Mouse (Mus musculus): ENCODE measurements around the gene Agrn.

Gene Agrn

DNA sequence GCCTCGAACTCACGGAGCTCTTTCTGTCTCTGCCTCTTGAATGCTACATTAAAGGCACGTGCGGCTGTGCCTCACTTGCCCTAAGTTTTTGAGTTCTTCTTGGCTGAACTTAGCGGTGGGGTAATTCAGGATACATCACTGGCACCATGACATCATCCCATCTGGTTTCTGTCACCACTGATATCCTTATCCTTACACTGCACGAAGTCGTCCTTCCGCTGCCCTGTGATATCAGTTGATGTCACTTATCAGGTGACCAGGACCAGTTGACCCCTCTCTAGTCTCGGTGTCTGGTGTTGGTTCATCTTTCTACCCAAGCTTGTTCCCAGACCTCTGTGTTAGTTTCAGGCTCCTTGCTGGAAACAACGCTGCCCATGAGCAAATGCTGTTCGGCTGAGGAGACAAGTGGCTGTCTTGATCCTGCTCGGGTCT, 5.2 kb upstream of the Agrn start:
- DNase-seq (ENCODE audit: low read depth, low spot score), result no peak

DNA sequence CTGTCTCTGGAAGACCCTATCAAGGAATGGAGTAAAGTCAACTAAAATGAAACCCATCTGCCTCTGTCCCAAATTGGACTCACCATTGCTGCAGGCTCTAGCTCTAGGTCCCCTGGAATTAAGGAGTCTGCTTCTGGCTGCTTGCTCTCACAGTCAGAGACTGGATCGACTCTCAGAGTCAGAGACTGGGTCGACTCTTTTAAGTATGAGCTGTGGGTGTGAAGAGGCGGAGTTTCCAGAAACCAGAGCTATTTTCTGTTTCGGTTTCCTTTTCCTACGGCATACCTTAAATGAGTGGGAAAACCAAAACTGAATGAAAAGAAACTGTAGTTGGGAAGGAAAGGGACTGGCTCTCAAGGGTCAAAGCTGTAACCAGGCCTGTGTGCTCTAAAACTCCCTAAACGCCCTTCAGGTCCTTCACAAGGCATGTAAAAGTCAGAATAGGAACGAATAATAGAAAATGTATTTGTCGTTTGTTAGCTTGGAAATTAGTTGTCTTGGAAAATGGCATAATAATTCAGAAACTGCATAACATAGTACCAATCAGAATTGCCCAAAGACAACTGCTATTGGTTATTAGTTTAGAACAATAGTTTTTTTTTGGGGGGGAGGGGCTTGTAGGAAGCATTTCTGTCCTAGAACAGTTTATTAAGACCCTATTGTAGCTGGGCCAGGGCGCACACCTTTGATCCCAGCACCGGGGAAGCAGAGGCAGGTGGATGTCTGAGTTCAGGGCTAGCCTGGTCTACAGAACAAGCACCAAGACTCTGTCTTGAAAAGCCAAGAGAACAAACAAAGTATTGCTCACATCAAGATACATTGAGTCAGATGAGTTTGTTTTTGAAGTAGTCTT, 3.6 kb upstream of the Agrn start, which contains the start of gene Isg15:
Gene Isg15, minus strand, starts transcription at position 196 of the 853 bp plus-strand sequence.
- peak; percentile 88 for DNase-seq (ENCODE audit: low read depth, low spot score)

DNA sequence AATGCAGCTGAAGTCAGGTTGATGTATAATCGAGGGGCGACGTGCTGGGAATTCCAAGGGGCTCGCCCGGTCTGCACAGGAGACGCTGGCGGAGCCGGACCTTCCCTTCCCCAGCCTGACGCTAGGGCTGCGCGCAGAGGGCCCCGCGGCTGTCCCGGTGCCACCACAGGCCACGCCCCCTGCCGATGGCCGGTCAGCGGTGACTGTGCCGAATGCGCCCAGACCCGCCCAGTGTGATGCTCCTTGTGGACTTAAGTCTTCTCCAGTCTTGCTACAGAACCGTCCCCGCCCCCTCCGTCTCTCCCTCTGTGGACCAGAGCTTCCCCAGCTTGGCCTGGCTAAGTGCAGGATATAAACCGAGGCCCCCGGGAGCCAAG, 529 bp upstream of the Agrn start:
- DNase-seq (ENCODE audit: low read depth, low spot score), result peak; percentile 77

DNA sequence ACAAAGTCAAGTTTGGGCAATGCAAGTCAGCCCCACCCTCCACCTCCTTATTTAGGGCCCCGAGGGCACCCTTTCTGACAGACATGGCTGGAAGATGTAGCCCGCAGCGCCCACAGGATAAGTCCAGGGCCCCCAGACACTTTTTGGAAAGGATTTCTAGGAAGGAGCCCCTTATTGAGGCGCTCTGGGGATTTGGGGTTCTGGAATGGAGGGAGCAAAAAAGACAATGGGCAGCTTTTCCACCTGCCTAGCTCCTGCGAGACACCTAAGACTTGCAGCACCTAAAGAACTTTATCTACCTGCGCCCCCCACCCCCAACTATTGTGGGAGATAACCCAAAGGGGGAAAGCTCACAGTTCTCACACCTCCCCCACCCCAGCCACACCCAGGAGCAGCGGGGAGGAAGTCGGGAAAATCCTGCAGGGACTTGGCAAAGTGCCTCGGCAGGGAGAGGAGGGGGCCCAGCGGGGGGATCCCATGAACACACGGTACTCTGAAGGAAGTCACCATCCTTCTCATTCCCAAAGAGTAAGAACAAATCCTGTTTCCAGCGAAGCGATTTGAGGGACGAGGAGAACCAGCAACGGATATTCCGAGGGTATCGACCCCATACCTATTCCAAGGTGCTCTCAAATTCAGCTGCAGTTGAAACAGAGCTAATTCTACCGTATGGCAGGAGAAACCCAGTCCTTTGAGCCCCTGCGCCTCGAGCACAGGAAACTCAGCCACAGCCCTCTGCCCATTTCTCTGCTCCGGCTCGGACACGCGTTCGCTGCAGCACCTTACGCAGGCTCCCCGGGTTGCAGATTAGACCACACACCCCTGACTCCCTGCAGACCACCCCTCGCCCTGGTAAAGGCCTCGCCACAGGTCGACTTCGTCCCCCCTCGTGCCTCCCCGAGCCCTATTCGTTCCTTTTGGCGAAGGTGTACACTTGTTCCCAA, 1.1 kb downstream of the Agrn start:
- peak; percentile 19 for DNase-seq (ENCODE audit: low read depth, low spot score)

DNA sequence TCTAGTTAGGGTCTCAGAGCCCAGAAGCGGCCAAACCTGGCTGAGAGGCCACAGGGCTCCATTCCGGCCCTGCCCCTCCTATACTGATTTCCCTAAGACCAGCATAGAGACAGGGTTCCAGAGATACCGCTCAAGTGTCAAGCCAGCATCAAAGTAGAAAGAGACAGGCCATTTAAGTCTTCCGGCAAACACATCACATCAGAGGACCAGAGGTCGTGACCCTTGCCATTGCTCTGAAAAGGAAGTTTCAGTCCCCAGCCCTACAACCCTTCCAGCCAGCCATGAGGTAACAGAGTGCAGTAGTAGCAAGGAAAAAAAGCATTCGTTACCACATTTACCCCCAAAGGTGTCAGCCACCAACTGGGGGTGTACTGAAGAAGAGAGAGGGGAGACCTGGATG, 2.9 kb downstream of the Agrn start:
- DNase-seq (ENCODE audit: low read depth, low spot score), result no peak

DNA sequence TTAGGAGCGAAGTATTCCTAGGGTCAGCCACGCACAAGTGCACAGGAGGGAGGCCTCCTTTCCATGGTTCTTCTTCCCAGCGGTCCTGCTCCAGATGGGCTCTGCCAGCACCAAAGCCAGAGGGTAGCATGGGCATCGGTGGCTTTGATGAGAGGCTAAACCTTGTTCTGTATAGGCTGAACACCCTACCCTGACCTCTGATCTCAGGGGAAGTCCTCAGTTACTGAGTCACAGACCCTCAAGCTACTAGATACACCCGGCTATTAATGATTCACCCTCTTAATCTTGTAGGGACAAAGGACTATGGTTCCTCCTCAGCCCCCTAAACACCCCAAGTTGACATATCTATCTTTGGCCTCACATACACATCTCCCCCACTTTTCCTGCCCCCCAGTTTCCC, 3.4 kb downstream of the Agrn start:
- DNase-seq (ENCODE audit: low read depth, low spot score), result no peak

DNA sequence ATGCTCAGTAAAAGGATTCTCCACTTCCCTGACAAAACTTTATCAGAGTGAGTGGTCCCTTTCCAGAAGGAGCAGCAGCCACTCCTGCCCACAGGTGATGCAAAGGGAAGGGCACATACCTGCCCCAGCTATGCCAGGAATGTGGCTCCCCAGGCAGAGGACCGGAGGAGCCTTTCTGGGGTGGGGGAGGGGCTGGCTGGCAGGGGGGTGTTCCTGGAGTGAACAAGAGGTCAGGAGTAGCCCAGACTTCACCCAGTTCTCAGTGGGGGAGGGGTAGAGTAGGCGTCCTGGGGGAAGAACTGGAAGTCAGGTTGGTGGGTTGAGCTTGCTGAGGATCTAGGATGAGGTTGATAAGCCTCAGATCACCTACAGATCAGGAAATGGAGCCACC, 4.1 kb downstream of the Agrn start:
- DNase-seq (ENCODE audit: low read depth, low spot score), result no peak

DNA sequence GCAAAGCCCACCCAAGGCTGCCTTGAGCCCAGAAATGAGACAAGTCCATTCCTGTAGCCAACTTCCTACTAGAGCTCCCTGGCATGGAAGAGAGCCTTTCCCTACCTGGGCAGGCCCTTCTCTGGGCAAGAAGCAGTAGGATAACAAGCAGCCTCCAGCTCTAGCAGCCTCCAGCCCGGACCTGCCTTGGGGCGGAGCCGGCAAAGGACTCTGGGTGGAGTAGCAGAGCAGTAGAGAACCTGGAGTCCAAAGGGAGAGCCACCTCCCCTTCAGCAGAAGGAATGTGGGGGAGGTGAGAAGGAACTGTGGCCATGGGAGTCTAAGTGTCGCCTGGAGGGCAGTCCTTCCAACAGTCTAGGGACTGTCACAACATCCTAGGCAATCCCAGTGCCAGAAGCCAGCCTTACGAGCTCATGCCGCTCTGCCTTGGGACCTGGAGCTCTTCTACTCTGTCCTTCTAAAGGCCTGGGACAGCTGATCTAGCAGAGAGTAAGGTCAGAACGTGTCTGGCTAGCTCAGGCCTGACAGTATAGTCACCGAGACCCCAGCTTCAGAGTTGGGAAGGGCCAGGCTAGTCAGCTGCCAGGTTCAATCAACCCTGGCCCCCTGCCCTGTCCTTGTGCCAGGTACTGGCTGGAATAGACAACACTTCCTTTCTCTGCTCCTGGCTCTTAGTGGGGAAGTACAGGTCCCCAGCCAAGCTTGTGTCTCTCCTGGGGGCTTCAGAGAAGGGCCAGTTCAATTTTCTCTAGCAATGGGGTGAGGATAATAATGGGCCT, 4.7 kb downstream of the Agrn start:
- no peak for DNase-seq (ENCODE audit: low read depth, low spot score)

DNA sequence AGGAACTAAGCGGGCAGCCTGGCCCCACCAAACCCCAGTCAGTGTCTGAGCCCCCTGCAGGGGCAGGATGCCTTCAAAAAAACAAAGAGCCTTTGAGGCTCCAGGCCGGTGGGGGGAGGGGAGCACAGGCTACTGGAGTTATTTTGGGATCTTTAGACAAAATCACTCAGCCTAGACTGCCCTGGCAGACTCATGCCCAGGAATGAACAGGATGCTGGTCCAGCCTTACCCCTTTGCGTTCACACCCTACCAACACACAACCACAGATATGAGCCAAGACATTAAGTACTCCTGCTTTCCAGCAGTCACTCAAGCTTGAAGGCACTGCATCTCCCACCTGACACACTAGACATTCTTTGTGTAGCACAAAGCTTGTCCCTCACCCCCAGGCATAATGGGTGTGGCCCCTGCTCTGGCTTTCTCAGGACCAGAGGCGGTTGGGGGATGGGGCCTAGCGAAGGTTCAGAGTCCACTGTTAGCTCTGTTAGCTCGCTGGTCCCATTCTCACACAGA, 8.4 kb downstream of the Agrn start:
- DNase-seq (ENCODE audit: low read depth, low spot score), result no peak

DNA sequence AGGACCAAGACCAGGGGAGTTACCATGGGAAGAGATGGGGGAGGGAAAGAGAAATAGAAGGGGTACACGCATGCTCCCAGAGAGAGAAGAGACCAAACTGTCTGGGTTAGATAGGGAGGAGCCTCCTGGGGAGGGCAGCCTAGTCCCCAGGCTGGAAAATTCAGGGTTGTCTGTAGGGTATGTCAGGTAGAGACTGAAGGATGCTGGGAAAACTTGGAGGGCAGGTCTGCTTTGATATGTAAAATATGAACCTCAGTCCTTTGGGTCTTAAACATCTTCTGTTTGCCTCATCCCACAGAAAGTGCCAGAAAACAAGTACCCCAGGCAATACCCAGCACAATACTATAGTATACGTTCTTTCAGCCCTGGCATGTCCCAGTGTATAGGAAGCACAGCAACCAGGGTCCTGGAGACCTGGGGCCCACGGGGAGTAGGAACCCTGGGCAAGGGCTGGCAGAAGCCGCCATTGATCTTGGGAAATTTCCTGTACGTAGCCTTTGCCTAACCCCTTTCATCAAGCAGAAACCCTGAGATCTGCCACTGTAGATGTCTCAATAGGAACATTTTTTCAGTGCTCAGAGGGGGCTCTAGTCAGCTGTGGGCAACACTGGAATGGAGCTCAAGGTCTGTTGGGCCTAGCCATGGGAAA, 9.0 kb downstream of the Agrn start:
- DNase-seq (ENCODE audit: low read depth, low spot score), result no peak

DNA sequence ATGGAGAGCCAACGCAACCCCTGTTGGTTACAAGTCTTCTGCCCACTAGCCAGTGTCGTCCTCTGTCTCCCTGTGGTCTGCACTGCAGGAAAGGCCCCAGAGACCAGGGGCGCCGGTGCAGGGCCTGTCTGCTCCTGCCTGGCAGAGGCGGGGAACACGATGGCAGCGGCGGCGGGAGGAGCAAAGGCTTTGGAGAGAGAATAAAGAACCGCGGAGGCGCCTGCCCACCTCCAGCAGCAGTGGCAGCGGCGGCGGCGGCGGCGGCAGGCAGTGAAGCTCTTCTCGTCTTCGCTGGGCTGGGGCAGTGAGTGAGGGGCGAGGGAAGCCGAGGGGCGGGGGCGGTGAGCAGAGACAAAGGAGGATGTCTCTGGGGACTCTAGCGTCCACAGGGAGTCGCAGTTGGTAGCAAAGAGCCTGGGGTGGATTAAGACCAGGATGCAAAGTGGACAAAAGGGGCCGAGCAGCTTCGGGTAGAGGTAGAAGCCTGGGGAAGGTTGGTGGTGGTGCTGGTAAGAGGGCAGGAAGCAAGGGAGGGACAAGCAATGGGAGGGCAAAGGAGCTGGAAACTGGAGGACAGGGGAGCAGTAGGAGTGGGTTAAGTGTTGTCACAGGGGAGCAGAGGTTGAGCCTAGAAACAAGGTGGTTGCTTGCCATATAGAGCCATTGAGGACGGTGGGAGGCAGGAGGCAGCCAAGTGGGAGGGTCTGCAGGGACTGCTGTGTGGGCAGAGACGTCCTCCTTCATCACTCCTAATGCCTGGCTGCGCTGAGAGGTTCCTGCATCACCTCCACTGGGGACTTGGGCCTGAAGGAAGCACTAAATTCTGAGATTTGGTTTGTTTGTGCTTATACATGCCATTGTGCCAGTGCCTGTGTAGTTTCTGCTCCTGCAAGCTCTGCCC, 11.1 kb downstream of the Agrn start:
- no peak for DNase-seq (ENCODE audit: low read depth, low spot score)

DNA sequence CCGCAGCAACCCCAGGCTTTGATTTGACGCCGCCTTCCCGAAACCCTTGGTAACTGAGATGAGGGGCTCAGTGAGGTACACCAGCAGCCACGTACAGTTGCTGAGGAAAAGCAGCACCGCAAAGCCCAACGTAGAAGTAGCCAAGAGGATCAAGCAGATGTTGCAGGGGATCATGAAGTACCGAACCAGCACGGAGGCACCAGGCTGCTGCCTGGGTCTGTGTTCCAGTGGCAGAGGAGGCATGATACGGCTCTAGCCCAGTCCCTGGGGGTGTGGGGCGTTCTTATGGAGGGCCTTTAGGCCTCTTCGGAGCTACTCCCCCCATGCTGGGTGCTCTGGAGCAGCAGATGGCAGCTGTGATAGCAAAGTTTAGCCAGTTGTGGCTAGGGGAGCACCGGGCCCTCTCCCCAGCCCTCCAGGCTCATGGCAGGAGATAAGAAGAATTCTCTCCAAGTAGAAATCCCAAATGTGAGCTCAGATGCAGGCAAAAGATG, 11.8 kb downstream of the Agrn start:
- no peak for DNase-seq (ENCODE audit: low read depth, low spot score)

DNA sequence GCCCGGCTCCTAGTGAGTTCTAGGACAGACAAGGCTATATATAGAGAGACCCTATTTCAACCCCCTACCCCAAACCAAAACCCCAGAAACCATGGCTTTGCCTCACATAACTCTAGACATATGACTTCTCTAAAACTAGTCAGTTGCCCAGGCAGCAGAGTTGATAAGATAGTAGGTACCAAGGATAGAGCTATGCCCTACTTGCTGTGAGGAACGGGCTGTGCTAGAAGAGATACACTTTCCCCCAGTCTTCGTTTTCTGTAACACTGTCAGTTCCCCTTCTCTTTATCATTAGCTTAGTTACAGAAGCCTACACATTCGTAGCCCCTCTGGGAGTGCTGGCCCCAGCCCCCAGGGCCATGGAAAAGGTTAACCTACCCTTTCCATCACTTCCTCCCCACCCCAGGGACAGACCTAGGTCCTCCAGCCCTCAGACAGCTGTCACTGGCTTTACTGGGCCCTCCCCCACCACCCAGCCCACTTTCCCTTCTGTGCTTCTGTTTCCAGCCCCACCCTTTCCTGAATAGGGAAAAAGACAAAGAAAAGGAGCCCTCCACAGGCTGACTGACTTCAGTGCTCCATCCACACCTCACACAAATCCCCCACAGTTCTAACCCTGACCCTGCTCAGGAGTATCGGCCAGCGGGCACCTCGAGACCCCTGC, 12.9 kb downstream of the Agrn start:
- DNase-seq (ENCODE audit: low read depth, low spot score), result no peak

DNA sequence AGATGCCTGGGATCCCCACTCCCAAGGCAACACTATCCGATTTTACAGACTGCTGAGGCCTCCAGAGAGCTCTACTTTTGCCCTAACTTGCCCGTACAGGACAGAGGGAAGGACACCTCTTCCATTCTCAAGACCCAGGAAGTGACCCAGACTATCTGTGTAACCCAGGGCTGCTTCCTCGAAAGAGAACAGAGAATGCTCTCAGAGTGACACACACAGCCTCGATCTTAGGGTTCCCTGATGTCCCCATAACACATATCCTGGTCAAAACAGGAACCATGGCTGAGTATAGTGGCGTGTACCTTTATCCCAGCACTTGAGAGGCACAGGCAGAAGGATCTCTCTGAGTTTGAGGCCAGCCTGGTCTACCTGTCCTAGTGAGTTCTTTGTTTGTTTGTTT, 13.5 kb downstream of the Agrn start:
- DNase-seq (ENCODE audit: low read depth, low spot score), result no peak

DNA sequence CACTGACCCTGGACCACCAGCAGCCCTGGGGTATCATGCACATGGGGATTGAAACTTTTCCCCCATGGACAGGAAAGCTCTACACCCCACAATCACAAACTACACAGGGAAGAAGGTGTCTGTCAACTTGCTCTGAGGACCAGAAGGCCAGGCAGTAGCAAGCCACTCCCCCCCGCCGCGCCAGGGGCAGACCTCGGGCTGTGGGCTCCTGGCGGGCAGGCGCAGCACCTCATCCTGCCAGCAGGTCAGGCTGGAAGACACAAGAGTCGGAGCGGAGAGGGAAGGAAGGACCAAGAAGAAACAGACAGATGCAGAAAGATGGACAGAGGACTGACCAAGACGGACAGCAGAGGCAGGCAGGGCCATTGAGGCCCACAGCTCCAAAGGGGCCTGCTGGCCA, 19.7 kb downstream of the Agrn start:
- DNase-seq (ENCODE audit: low read depth, low spot score), result no peak

DNA sequence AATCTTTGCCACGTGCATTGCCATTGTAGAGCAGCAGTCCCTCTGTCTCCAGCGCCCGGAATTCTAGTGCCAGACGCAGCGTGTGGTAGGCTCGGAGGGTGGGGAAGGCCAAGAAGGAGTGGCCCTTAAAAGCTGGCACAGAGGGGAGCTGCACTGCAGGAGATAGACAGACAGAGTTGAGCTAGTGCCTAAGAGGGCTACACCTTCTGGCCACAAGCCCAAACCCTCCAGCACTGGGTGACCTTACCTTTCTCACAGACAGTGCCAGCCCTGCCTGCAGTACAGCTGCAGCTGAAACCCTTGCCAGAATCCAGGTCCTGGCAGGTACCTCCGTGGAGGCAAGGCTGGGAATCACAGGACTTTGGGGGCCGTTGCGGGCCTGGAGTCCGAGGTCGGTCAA, 25.5 kb downstream of the Agrn start:
- DNase-seq (ENCODE audit: low read depth, low spot score), result no peak

DNA sequence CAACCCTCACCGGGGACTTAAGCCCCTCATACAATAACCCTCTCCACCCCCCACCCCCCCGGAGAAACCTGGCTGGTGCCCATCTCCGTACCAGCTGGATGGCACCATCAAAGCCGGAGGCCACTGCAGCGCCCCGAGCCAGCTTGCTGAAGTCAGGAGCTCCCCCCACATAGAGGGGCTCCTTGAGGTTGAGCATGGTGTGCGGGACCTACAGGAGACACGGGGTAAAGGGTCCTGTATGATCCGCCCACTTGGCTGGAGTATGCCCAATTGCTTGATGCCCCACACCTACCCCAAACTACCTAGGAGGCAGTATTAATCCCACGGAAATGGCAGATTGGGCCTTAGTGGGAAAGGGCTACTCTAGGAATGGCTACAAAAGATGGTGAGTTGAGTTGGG, 28.2 kb downstream of the Agrn start:
- no peak for DNase-seq (ENCODE audit: low read depth, low spot score)

DNA sequence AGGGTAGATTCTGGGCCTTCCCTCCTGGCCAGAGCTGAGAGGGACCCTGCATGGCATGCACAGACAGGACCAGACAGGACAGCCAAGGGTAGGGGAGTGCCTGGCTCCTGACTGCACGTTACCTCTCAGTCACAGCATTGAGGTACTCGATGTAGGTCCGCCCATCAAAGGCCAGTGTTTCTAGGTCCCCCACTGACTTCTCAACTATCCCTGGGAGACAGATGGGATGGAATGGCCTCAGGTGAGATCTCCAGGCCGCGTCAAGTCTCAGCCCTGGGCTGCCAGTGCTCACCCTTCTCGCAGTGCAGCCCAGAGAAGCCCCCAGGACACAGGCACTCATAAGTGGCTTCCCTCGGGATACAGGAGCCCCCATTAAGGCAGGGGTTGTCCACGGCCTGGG, 28.7 kb downstream of the Agrn start:
- DNase-seq (ENCODE audit: low read depth, low spot score), result no peak

DNA sequence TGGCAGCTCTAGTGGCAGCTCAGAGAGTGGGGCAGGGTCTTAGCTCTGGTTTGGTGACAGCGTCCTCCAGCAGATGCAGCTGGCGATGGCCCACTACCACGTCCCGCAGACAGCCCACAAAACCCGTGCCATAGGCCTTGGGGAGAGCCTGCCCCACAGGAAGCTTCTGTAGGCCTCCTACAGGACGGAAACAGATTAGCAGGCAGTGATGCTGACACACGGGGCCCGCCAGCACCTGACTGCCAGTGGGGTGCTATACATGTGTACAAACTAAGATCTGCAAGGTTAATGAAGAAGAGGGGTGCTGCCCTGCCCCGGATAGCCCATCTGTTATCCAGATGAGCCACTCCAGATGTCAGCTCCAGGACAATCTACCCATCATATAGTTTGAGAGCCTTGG, 30.8 kb downstream of the Agrn start:
- no peak for DNase-seq (ENCODE audit: low read depth, low spot score)
